Mouse (Mus musculus) MEL (cell line): Measurements from ENCODE around the gene Nap1l1. TPM values are rescaled to one million over a fixed set of nuclear protein-coding genes. Genes with fewer than 3 reads are reported as not detected.

ENCODE experiments used
- DNase-seq: peaks from one replicate; pipeline ENCODE4 v3.0.0; 2011; ENCODE audit warnings: low read depth, low spot score
- H3K27ac ChIP-seq: 2 replicates; pipeline ENCODE4 v1.5.1; 2012; ENCODE audit warnings: low read depth, mild to moderate bottlenecking, control low read depth, low read length, moderate library complexity; ENCODE audit not compliant: control insufficient read depth
- H3K27me3 ChIP-seq, 2 experiments: fragments of 150-350 bp in 1 of 2; sonication (generic) in 1 of 2; 2 replicates each; pipeline ENCODE4 v1.6.1; 2012; ENCODE audit warnings: low read length in 2 of 2, mild to moderate bottlenecking in 2 of 2, improper control_type of control experiment in 1 of 2, moderate library complexity in 1 of 2; ENCODE audit not compliant: insufficient read depth in 2 of 2, control insufficient read depth in 1 of 2
- H3K36me3 ChIP-seq, 2 experiments: 2 replicates each; pipeline ENCODE4 v1.6.1; 2012 to 2014; ENCODE audit warnings: low read length in 2 of 2, improper control_type of control experiment in 1 of 2, inconsistent platforms in 1 of 2, mild to moderate bottlenecking in 1 of 2; ENCODE audit not compliant: insufficient read depth in 2 of 2, control insufficient read depth in 1 of 2
- H3K4me1 ChIP-seq, 2 experiments: fragments of 150-350 bp in 1 of 2; sonication (generic) in 1 of 2; 2 replicates each; pipeline ENCODE4 v1.6.1; 2012; ENCODE audit warnings: low read length in 2 of 2, improper control_type of control experiment in 1 of 2, mild to moderate bottlenecking in 1 of 2; ENCODE audit not compliant: insufficient read depth in 2 of 2, control insufficient read depth in 1 of 2
- H3K4me3 ChIP-seq, 2 experiments: fragments of 150-350 bp in 1 of 2; sonication (generic) in 1 of 2; 2 replicates each; pipeline ENCODE4 v1.5.1; 2012; ENCODE audit warnings: low read depth in 2 of 2, low read length in 2 of 2, mild to moderate bottlenecking in 2 of 2, moderate library complexity in 2 of 2, control low read depth in 1 of 2, improper control_type of control experiment in 1 of 2; ENCODE audit not compliant: control insufficient read depth in 1 of 2, insufficient read depth in 1 of 2
- H3K79me2 ChIP-seq: 2 replicates; pipeline ENCODE4 v1.6.1; 2012; ENCODE audit warnings: mild to moderate bottlenecking, low read length, moderate library complexity; ENCODE audit not compliant: control insufficient read depth, poor library complexity, insufficient read depth
- H3K9ac ChIP-seq: 2 replicates; pipeline ENCODE4 v1.6.1; 2012; ENCODE audit warnings: low read depth, mild to moderate bottlenecking, control low read depth, low read length, moderate library complexity; ENCODE audit not compliant: control insufficient read depth, poor library complexity, severe bottlenecking
- H3K9me3 ChIP-seq: fragments of 150-350 bp; sonication (generic); replicated peaks from 2 replicates; pipeline ENCODE4 v1.6.1; 2012; ENCODE audit warnings: mild to moderate bottlenecking, low read length, improper control_type of control experiment, moderate library complexity; ENCODE audit not compliant: insufficient read depth
- BHLHE40 ChIP-seq: IDR thresholded peaks from 2 replicates; pipeline ENCODE4 v1.6.1; 2012; ENCODE audit warnings: low read depth, mild to moderate bottlenecking, inconsistent platforms, low read length, improper control_type of control experiment, borderline replicate concordance
- CHD2 ChIP-seq: IDR thresholded peaks from 2 replicates; pipeline ENCODE4 v1.6.1; 2011; ENCODE audit warnings: low read length, improper control_type of control experiment
- CTCF ChIP-seq, 3 experiments: IDR thresholded peaks in 2 of 3; conservative IDR thresholded peaks in 1 of 3; 2 replicates each; pipeline ENCODE4 v1.5.1; 2011 to 2012; ENCODE audit warnings: low read length in 3 of 3, low read depth in 2 of 3, mild to moderate bottlenecking in 2 of 3, improper control_type of control experiment in 1 of 3, inconsistent platforms in 1 of 3, mixed read lengths in 1 of 3, moderate library complexity in 1 of 3; ENCODE audit not compliant: control insufficient read depth in 1 of 3, insufficient read depth in 1 of 3, poor library complexity in 1 of 3, severe bottlenecking in 1 of 3
- E2F4 ChIP-seq: IDR thresholded peaks from 2 replicates; pipeline ENCODE4 v1.6.1; 2011; ENCODE audit warnings: low read depth, low read length, improper control_type of control experiment, borderline replicate concordance
- ELF1 ChIP-seq: IDR thresholded peaks from 2 replicates; pipeline ENCODE4 v1.6.1; 2014; ENCODE audit warnings: low read depth, mild to moderate bottlenecking, inconsistent platforms, low read length, improper control_type of control experiment, moderate library complexity
- EP300 ChIP-seq, 2 experiments: IDR thresholded peaks; 2 replicates each; pipeline ENCODE4 v1.6.1; 2011; ENCODE audit warnings: improper control_type of control experiment in 2 of 2, low read length in 2 of 2, low read depth in 1 of 2, mild to moderate bottlenecking in 1 of 2
- GABPA ChIP-seq: IDR thresholded peaks from 2 replicates; pipeline ENCODE4 v1.6.1; 2012; ENCODE audit warnings: low read depth, mild to moderate bottlenecking, inconsistent platforms, low read length, improper control_type of control experiment, moderate library complexity
- JUND ChIP-seq: IDR thresholded peaks from 2 replicates; pipeline ENCODE4 v1.6.1; 2011; ENCODE audit warnings: low read depth, mild to moderate bottlenecking, improper control_type of control experiment, low read length
- KAT2A ChIP-seq: conservative IDR thresholded peaks from 2 replicates; pipeline ENCODE4 v1.6.1; 2012; ENCODE audit warnings: low read depth, low read length, improper control_type of control experiment, inconsistent platforms
- MAX ChIP-seq: IDR thresholded peaks from 2 replicates; pipeline ENCODE4 v1.6.1; 2011; ENCODE audit warnings: low read length, improper control_type of control experiment
- MXI1 ChIP-seq: IDR thresholded peaks from 2 replicates; pipeline ENCODE4 v1.6.1; 2011; ENCODE audit warnings: mild to moderate bottlenecking, low read depth, low read length, improper control_type of control experiment
- MYB ChIP-seq: IDR thresholded peaks from 2 replicates; pipeline ENCODE4 v1.6.1; 2011; ENCODE audit warnings: mild to moderate bottlenecking, low read depth, low read length, improper control_type of control experiment
- NRF1 ChIP-seq: IDR thresholded peaks from 2 replicates; pipeline ENCODE4 v1.6.1; 2014; ENCODE audit warnings: low read depth, mild to moderate bottlenecking, inconsistent platforms, low read length, improper control_type of control experiment, moderate library complexity; ENCODE audit not compliant: poor library complexity, insufficient read depth, severe bottlenecking
- POLR2AphosphoS2 ChIP-seq: IDR thresholded peaks from 2 replicates; pipeline ENCODE4 v1.6.1; 2011; ENCODE audit warnings: low read length, improper control_type of control experiment
- RAD21 ChIP-seq: IDR thresholded peaks from 2 replicates; pipeline ENCODE4 v1.6.1; 2011; ENCODE audit warnings: mild to moderate bottlenecking, low read depth, low read length, improper control_type of control experiment
- RCOR1 ChIP-seq: IDR thresholded peaks from 2 replicates; pipeline ENCODE4 v1.6.1; 2012; ENCODE audit warnings: low read depth, mild to moderate bottlenecking, inconsistent platforms, low read length, improper control_type of control experiment
- SIN3A ChIP-seq: IDR thresholded peaks from 2 replicates; pipeline ENCODE4 v1.6.1; 2012; ENCODE audit warnings: low read length, improper control_type of control experiment, inconsistent platforms
- SMC3 ChIP-seq: IDR thresholded peaks from 2 replicates; pipeline ENCODE4 v1.6.1; 2011; ENCODE audit warnings: low read depth, low read length, improper control_type of control experiment
- TAL1 ChIP-seq: IDR thresholded peaks from 2 replicates; pipeline ENCODE4 v1.6.1; 2012; ENCODE audit warnings: mild to moderate bottlenecking, inconsistent platforms, low read length, moderate library complexity, mixed read lengths
- TBP ChIP-seq: IDR thresholded peaks from 2 replicates; pipeline ENCODE4 v1.8.0; 2011; ENCODE audit warnings: low read depth, low read length, improper control_type of control experiment
- TCF12 ChIP-seq: IDR thresholded peaks from 2 replicates; pipeline ENCODE4 v1.6.1; 2014; ENCODE audit warnings: low read depth, mild to moderate bottlenecking, inconsistent platforms, low read length, improper control_type of control experiment, moderate library complexity
- USF1 ChIP-seq: IDR thresholded peaks from 2 replicates; pipeline ENCODE4 v1.6.1; 2014; ENCODE audit warnings: low read depth, mild to moderate bottlenecking, inconsistent platforms, low read length, improper control_type of control experiment, moderate library complexity
- USF2 ChIP-seq, 2 experiments: IDR thresholded peaks; 2 replicates each; pipeline ENCODE4 v1.6.1; 2011 to 2012; ENCODE audit warnings: improper control_type of control experiment in 2 of 2, low read length in 2 of 2, borderline replicate concordance in 1 of 2, inconsistent platforms in 1 of 2, low read depth in 1 of 2, mild to moderate bottlenecking in 1 of 2; ENCODE audit not compliant: insufficient read depth in 1 of 2
- ZC3H11A ChIP-seq: IDR thresholded peaks from 2 replicates; pipeline ENCODE4 v1.6.1; 2012; ENCODE audit warnings: low read depth, mild to moderate bottlenecking, inconsistent platforms, low read length, improper control_type of control experiment
- ZMIZ1 ChIP-seq: IDR thresholded peaks from 2 replicates; pipeline ENCODE4 v1.6.1; 2012; ENCODE audit warnings: low read depth, mild to moderate bottlenecking, inconsistent platforms, low read length, improper control_type of control experiment, moderate library complexity
- polyA plus RNA-seq, 2 experiments: library from polyadenylated mRNA; stranded (reverse) in 1 of 2; unstranded in 1 of 2; fragments of >175 nt in 1 of 2; fragments of >200 nt in 1 of 2; gene quantifications; 2 replicates each; pipeline versions ENCODE4 v1.2.1 to v1.2.4; 2012; ENCODE audit warnings: low replicate concordance in 2 of 2, low read depth in 1 of 2; ENCODE audit not compliant: insufficient read length in 2 of 2, insufficient read depth in 1 of 2, missing spikeins in 1 of 2
- total RNA-seq: library from RNA; depleted of rRNA; stranded (reverse); fragments of 300-350 nt; gene quantifications from 2 replicates; pipeline ENCODE4 v1.2.3, GENCODE M21; 2012

Gene Nap1l1
- total and polyA plus RNA-seq, 3 experiments: 183 to 591 (median 296) TPM

DNA sequence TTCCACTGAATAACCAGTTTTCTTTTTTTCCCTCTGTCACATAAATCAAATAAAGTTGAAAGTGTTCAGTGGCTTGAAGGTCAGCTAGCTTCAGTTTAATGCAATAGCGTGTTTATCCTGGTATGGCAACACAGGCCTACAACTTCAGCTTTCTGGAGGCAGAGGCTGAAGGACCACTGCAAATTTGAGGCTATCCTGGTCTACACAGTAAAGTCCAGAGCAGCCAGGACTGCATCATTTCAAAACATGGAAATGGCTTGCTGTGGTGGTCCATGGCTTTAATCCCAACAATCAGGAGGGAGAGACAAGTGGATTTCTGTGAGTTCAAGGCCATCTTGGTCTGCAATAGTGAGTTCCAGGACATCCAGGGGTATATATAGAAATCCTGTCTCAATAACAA, 46.5 kb upstream of the Nap1l1 start:
- no peaks in the 10 kb centered on the region for H3K79me2 ChIP-seq
- H3K27ac ChIP-seq: no peak overlapping the region
- H3K4me1 ChIP-seq: no peaks in the 10 kb centered on the region
- no peaks in the 10 kb centered on the region for H3K9me3 ChIP-seq
- no peaks in the 10 kb centered on the region for H3K27me3 ChIP-seq
- no peak for TF ChIP-seq ELF1
- TF ChIP-seq RCOR1: no peak
- no peak for TF ChIP-seq EP300 (IDR thresholded peaks at IDR 0.05; ENCODE audit: low read depth in 1 of 2, low read length in 2 of 2)
- TF ChIP-seq ZMIZ1: no peak
- peaks cover 0 to 2% of the 10 kb centered on the region in 2 experiments; a peak in 2 of 4 replicates for H3K36me3 ChIP-seq
- no peak for DNase-seq
- no peak overlapping the region for H3K4me3 ChIP-seq
- H3K9ac ChIP-seq: no peak overlapping the region

GRCm38 (mm10) chr10:111433502-111433901, 39.5 kb upstream of the Nap1l1 start:
- no peak overlapping the region for H3K4me3 ChIP-seq
- TF ChIP-seq USF1 (no peak), CTCF (IDR thresholded peaks at IDR 0.05 in 2 of 3, conservative IDR thresholded peaks at IDR 0.05 in 1 of 3; ENCODE audit: control insufficient read depth in 1 of 3, insufficient read depth in 1 of 3, low read depth in 2 of 3, low read length in 3 of 3, poor library complexity in 1 of 3, severe bottlenecking in 1 of 3) (no peak), TAL1 (no peak), MAX (no peak), GABPA (no peak)

GRCm38 (mm10) chr10:111441034-111441440, 32.0 kb upstream of the Nap1l1 start:
- Histone ChIP-seq H3K4me3 (no peak overlapping the region), H3K9ac (0 out of 2 replicates have a peak overlapping the region, but pooled peaks have one; percentile 1), H3K4me1 (peaks cover 14 to 26% of the 10 kb centered on the region in 2 experiments), H3K27ac (peak overlapping the region; percentile 58), H3K36me3 (peaks cover 0 to 20% of the 10 kb centered on the region in 2 experiments; a peak in 2 of 4 replicates), H3K79me2 (no peaks in the 10 kb centered on the region), H3K9me3 (no peaks in the 10 kb centered on the region), H3K27me3 (no peaks in the 10 kb centered on the region)
- peak; percentile 91 for DNase-seq
- TF ChIP-seq SIN3A (no peak), POLR2AphosphoS2 (no peak), CTCF (IDR thresholded peaks at IDR 0.05 in 2 of 3, conservative IDR thresholded peaks at IDR 0.05 in 1 of 3; ENCODE audit: control insufficient read depth in 1 of 3, insufficient read depth in 1 of 3, low read depth in 2 of 3, low read length in 3 of 3, poor library complexity in 1 of 3, severe bottlenecking in 1 of 3) (no peak), KAT2A (no peak), USF2 (IDR thresholded peaks at IDR 0.05; ENCODE audit: borderline replicate concordance in 1 of 2, insufficient read depth in 1 of 2, low read depth in 1 of 2, low read length in 2 of 2) (no peak), MXI1 (peak; percentile 57; the same call in 1 of the 2 replicates), MYB (no peak), TBP (peak; percentile 65; the same call in 1 of the 2 replicates), CHD2 (no peak), TAL1 (no peak), RAD21 (no peak), SMC3 (no peak), E2F4 (no peak), ZMIZ1 (no peak), NRF1 (no peak), BHLHE40 (no peak), TCF12 (0 out of 2 replicates have a peak, but pooled peaks have one; percentile 18), JUND (no peak), EP300 (IDR thresholded peaks at IDR 0.05; ENCODE audit: low read depth in 1 of 2, low read length in 2 of 2) (peak; percentile 61; a peak in 3 of 4 replicates), ZC3H11A (no peak), USF1 (no peak)

More at GRCm38 (mm10) chr10:111433502-111433901, 39.5 kb upstream of the Nap1l1 start:
- Histone ChIP-seq H3K27ac (no peak overlapping the region), H3K27me3 (no peaks in the 10 kb centered on the region), H3K9me3 (no peaks in the 10 kb centered on the region), H3K9ac (no peak overlapping the region), H3K79me2 (no peaks in the 10 kb centered on the region), H3K36me3 (peaks cover 0 to 5% of the 10 kb centered on the region in 2 experiments; a peak in 2 of 4 replicates), H3K4me1 (peaks cover 0 to 4% of the 10 kb centered on the region in 2 experiments; a peak in 2 of 4 replicates)
- no peak for DNase-seq
